Mouse (Mus musculus) heart, postnatal 14 days (tissue): ENCODE measurements around the gene Cnnm4. TPM values are rescaled to one million over a fixed set of nuclear protein-coding genes. Genes with fewer than 3 reads are reported as not detected.

Experiments used
- DNase-seq, 2 experiments: peaks; one replicate each; pipeline ENCODE4 v3.0.0; 2021 to 2022
- intact Hi-C: fragments of 180-260 bp; cut with DNase I; formaldehyde crosslinking; loops from one replicate; pipeline ENCODE4 v1.15.1; 2025
- microRNA-seq, 2 experiments: library from miRNA; unstranded; fragments of <30 nt; microRNA quantifications; one replicate each; pipeline ENCODE4 v1.2.0; 2021 to 2022
- total RNA-seq, 2 experiments: library from RNA; stranded (reverse); gene quantifications; 2 replicates each; pipeline ENCODE4 v1.2.3; 2021

Gene Cnnm4
- total RNA-seq, 2 experiments from 2014 or later: 3.4 to 4.1 TPM

- intact Hi-C loops: loop anchor here (2.0 kb wide), 3 partner anchors 32 to 78 kb away; no protein-coding TSS in a partner anchor
- peak; percentile 95 to 97 for DNase-seq
These were observed 85.4 kb downstream of the Cnnm4 start for GRCm38 (mm10) chr1:36556553-36557456.

- intact Hi-C loops: loop anchor here (2.0 kb wide), 3 partner anchors 31 to 77 kb away; no protein-coding TSS in a partner anchor
- DNase-seq: peak; percentile 93
These were observed 86.1 kb downstream of the Cnnm4 start for GRCm38 (mm10) chr1:36557457-36558011.

Small RNAs within 50 kb of the gene (microRNA-seq; reads per million reads assigned to microRNA genes)
- 0 reads per million in 2 experiments for gene Gm47280

Other genes with a start within 250 kb of the Cnnm4 start
- gene Uggt1, start 226.9 kb upstream of the Cnnm4 start, total RNA-seq: 10 to 100 TPM; 26.5 to 30.9 TPM
- gene Neurl3, start 196.9 kb upstream of the Cnnm4 start, total RNA-seq: 1 to 10 TPM; 2.6 to 2.9 TPM
- gene Arid5a, start 163.9 kb upstream of the Cnnm4 start, total RNA-seq: 10 to 100 TPM in 1 of 2 experiments, 1 to 10 TPM in 1; 9.1 to 11.4 TPM
- 10 to 100 TPM; 58.8 to 60.5 TPM for gene Kansl3, start 102.4 kb upstream of the Cnnm4 start, total RNA-seq
- not detected for gene Fer1l5, start 99.3 kb upstream of the Cnnm4 start, total RNA-seq
- gene Lman2l, start 26.3 kb upstream of the Cnnm4 start, total RNA-seq: 10 to 100 TPM; 19.9 to 20.8 TPM
- gene Cnnm3, start 40.2 kb downstream of the Cnnm4 start, total RNA-seq: 10 to 100 TPM; 12.9 to 15.6 TPM
- gene Ankrd23, start 65.3 kb downstream of the Cnnm4 start, total RNA-seq: 100 to 1,000 TPM; 101 to 170 TPM
- 10 to 100 TPM; 52.6 to 94.6 TPM for gene Gm42417, start 67.8 kb downstream of the Cnnm4 start, total RNA-seq
- 10 to 100 TPM; 10.4 to 11.9 TPM for gene Ankrd39, start 75.8 kb downstream of the Cnnm4 start, total RNA-seq
- 10 to 100 TPM; 19.4 to 20.0 TPM for gene Sema4c, start 86.7 kb downstream of the Cnnm4 start, total RNA-seq
- under 1 TPM; 0.67 to 0.73 TPM for gene Fam178b, start 211.6 kb downstream of the Cnnm4 start, total RNA-seq
- gene Cox5b, start 219.8 kb downstream of the Cnnm4 start, total RNA-seq: 1,000 to 10,000 TPM; 2,156 to 2,164 TPM
- gene 4933424G06Rik, start 238.5 kb downstream of the Cnnm4 start, total RNA-seq: not detected
- gene Actr1b, start 242.8 kb downstream of the Cnnm4 start, total RNA-seq: 100 to 1,000 TPM; 106 TPM